Mouse (Mus musculus) regulatory T cell (primary cell): ENCODE data around the gene Pex11b.

ENCODE experiments used
- in situ Hi-C: fragments of 300-600 bp; cut with MboI, MseI; formaldehyde crosslinking; loops from one replicate; pipeline ENCODE4 v1.15.1; 2025; ENCODE audit warnings: high pct_unique_total_duplicates

Gene Pex11b

GRCm38 (mm10) chr3:96634928-96635879, at the start of gene Pex11b, which contains the start of gene Gm42957:
Pex11b (plus strand) TSS chr3:96635376.
Gm42957 (plus strand) TSS chr3:96635474.
- in situ Hi-C loops: no loop called here

GRCm38 (mm10) chr3:96590657-96591056, 44.5 kb upstream of the Pex11b start:
- in situ Hi-C loops: no loop called here

DNA sequence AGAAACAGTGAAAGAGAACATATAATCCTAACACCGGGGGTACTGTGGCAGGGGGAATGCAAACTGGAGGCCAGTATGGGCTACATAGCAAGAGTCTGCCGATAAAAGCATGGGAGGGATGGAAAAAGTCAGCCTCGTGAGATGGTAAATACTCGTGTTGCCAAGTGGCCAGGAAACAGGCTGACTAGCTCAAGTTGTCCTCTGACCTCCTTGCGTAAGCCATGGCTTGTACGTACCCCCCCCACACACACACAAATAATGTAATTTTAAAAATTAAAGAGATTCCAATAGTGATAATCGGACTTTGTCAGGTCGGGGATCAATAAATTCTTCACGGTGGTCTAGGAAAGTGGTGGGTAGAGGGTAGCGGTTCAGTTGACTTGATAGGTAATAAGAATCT, 41.8 kb upstream of the Pex11b start:
- in situ Hi-C loops: no loop called here

DNA sequence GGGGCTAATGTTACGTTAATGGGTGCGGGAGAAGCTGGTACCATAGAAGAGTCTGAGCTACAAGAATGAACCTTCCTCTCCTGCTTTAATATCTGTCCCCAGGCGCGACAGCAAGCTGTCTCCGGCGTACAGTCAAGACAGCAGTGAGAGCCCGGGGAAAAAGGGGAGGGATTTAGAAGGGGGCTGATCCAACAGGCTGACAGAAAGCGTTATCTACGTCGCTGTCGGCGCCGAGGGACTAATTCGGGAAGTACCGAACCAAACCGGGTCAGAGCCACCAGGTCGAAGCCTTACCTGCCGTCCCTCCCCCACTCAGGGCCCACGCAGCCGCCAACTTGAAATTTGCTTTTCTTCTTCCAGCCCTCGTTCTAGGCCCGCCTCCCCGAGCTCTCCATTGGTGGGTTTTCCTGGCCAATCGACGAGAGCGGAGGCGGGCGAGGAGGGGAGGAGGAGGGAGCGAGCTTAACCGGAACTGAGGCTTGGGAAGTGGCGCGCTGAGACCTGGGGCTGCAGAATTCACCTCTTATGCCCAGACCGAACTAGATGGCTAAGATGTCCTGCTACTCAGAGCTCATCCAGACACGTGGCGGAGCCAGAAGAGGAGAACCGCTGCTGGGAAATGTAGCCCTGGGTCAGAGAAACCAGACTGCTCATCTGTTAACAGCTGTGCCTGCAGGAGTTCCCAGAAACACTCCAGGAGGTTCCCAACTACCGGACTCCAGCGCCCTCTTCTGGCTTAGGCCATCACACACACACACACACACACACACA, 41.2 kb upstream of the Pex11b start, which contains the start of gene Polr3gl:
Polr3gl (minus strand) TSS at position 392 of the 771 bp plus-strand sequence.
- in situ Hi-C loops: no loop called here

- in situ Hi-C loops: no loop called here
Measured at GRCm38 (mm10) chr3:96594851-96595250, 40.3 kb upstream of the Pex11b start.

DNA sequence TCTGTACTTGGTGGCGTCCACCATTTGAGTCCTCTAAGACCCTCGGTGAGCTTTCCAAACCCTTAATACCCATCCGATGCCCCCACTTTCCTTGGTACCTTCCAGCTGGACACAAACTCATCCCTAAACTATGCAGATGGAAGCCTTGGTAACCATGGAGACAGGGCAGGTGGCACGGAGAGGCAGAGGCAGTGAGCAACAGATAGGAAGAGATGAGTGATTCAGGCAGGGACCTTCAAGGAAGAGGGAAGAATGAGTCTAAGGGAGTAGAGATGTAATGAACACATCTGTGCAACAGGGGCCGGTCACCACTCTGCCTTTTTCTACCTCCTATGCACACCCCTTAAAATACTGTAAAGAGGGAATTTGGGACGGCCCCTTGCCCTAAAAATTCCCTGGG, 39.5 kb upstream of the Pex11b start:
- in situ Hi-C loops: no loop called here

- in situ Hi-C loops: no loop called here
Measured at GRCm38 (mm10) chr3:96596228-96596707, 38.9 kb upstream of the Pex11b start, which contains the start of gene Ankrd34a. Ankrd34a (plus strand) TSS chr3:96596636.

- in situ Hi-C loops: no loop called here
Measured at GRCm38 (mm10) chr3:96596855-96597254, 38.3 kb upstream of the Pex11b start.

- in situ Hi-C loops: no loop called here
Measured at GRCm38 (mm10) chr3:96597435-96597891, 37.7 kb upstream of the Pex11b start.

DNA sequence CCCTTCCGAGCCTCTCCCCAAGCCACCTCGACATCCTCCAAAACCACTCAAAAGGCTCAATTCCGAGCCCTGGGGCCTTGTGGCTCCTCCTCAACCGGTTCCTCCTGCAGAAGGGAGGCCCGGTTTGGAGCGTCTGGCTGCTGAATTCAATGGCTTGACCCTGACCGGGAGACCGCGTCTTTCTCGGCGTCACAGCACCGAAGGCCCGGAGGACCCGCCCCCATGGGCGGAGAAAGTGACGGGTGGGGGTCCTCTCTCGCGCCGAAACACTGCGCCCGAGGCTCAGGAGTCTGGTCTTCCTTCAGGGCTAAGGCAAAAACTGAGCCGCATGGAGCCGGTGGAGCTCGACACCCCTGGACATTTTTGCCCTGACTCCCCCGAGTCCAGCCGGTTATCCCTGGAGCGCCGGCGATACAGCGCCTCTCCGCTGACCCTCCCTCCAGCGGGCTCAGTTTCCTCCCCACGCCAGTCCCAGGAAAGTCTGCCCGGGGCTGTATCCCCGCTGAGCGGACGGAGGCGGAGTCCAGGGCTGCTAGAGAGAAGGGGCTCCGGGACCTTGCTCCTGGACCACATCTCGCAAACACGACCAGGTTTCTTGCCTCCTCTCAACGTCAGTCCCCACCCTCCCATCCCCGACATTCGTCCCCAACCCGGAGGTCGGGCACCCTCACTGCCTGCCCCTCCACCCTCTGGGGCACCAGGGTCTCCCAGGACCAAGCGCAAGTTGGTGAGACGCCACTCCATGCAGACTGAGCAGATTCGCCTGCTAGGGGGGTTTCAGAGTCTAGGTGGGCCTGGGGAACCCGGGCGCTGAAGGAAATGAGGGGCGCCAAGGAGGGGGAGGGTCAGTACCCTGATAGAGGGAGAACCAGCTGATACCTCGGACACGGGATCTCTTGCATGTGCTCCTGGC, 36.8 kb upstream of the Pex11b start:
- in situ Hi-C loops: no loop called here

- in situ Hi-C loops: no loop called here
Measured at GRCm38 (mm10) chr3:96599069-96599393, 36.1 kb upstream of the Pex11b start.

DNA sequence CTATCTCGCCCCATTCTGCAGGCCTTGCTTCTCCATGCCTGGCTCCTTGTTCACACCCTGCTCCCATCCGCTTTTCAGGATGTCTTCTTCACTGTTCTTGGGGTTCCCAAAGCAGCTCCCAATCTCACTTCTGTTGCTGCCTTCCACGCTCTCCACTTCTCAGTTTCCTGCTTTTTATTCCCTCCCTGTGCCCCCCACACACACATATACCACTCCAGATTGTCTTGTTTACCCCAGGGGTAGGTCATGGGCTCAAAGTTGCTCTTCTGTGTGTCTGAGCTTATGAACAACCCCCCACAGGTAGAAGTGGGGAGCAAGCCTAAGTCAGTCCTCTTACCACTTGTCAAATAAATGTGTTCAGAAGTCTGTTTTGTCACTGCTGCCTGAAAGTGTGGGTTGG, 35.8 kb upstream of the Pex11b start:
- in situ Hi-C loops: no loop called here

DNA sequence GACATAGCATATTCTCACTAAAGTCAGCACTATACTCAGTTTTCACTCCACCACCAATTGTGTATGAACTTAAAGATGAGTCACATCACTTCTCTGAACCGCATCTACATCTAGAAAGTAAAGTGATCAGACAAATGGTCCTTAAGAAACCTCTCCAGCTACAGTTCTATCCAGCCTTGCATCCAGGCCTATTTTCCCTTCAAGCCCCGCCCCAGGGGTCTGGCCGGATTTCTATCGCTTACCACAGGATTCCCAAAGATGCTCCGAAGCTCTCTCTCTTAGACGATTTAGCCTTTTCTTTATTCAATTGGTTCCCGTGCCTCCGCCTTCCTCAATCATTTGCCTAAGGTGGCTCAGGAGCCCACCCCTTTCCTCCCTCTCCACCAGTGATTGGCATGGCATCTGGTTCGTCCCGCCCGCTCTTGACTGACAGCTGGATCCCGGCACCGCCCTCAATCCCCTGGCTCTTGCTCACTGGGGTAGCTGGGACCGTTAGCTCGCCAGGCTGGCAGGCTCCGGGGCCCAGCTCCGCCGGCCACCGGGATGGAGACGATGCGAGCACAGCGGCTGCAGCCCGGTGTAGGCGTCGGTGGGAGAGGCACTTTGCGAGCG, 34.4 kb upstream of the Pex11b start, which contains the start of gene Lix1l:
Lix1l (plus strand) TSS at position 511 of the 612 bp plus-strand sequence.
- in situ Hi-C loops: loop anchor here (10.0 kb wide), 1 partner anchor 606 kb away; the partner anchor contains the start of gene Plekho1

DNA sequence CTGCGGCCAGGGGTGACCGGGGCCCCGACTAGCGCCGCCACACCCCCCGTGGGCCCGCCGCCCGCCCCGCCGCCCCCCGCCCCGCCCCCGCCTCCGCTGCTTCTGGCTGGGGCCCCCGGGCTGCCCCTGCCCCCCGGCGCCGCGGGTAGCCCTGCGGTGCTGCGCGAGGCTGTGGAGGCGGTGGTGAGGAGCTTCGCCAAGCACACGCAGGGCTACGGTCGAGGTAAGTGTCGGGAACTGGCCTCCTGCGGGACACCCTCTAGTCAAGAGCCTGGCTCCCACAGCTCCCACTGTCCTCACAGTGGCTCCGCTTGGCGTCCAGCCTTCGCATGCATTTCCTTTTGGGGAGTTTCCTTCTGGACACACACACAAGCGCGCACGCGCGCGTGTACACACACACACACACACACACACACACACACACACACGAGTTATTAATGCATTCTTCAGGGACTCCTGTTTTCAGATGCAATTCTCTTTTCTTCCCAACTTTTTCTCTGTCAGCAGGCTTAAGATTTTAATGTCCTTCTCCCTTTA, 33.9 kb upstream of the Pex11b start:
- in situ Hi-C loops: loop anchor here (10.0 kb wide), 1 partner anchor 607 kb away; the partner anchor contains the start of gene Plekho1

DNA sequence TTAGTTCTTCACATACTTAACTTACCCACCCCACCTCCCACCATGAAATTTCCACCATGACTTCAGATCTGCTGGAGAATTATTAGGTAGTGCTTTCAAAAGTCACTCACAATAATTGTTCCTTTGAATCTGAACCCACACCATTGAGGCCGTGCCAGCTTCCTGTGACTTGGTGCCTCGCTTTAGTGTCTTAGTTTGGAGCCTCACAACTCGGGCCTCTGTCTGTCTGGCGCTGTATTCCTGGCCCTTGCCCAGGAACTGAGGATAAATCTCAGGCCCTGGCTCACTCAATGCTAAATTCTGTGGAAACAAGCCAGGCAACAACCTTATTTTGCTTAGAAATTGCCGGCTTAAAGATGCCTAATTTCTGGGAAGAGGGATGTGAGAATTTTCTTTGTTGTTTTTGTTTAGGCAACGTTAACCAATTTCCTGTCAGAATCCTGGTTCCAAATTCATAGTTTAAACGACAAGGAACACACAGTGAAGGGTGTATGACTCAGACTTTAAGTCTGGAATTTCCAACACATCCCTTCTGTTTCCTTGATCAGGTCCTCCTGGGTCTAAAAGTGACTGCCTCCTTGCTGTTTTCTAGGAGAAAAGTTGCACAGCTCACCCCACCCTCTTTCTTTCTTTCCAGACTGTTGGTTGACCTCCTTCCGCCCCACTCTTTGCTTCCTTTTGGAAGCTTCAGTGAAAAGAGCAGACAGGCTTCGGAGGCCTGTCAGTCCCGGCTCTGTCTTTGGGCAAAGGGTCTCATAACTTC, 33.1 kb upstream of the Pex11b start:
- in situ Hi-C loops: loop anchor here (10.0 kb wide), 1 partner anchor 607 kb away; the partner anchor contains the start of gene Plekho1

GRCm38 (mm10) chr3:96602704-96603084, 32.5 kb upstream of the Pex11b start:
- in situ Hi-C loops: loop anchor here (10.0 kb wide), 1 partner anchor 608 kb away; the partner anchor contains the start of gene Plekho1

DNA sequence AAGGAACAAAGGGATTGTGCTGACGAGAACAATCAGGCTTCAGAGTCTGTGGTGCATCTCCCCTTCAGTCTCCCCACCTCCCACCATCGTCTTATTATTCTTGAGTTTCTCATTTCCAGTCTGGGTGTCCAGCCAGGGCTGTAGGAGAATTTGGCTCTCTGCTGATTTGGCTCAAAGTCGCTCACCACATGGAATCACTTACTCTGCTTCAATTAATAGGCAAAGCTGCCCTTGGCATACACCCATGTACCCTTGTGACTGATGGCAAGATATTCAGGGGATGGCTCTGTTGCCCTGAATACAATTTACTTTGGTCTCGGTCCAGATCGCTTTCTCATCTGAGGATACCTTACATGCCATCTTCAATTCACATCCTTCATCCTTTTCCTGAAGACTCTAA, 31.9 kb upstream of the Pex11b start:
- in situ Hi-C loops: loop anchor here (10.0 kb wide), 1 partner anchor 609 kb away; the partner anchor contains the start of gene Plekho1

- in situ Hi-C loops: loop anchor here (10.0 kb wide), 1 partner anchor 611 kb away; the partner anchor contains the start of gene Plekho1
Measured at GRCm38 (mm10) chr3:96606007-96606406, 29.2 kb upstream of the Pex11b start.

GRCm38 (mm10) chr3:96606618-96607017, 28.6 kb upstream of the Pex11b start:
- in situ Hi-C loops: loop anchor here (10.0 kb wide), 1 partner anchor 612 kb away; the partner anchor contains the start of gene Plekho1
